Mouse (Mus musculus) retina, adult 2 months (tissue): ENCODE data around the gene Abcb1b.
"Not testable (repeated sequence)": the region's sequence is repeated elsewhere in the genome, so short reads cannot be mapped to it uniquely, and the experiment has no call there.

Experiments used
- DNase-seq: peaks from one replicate; pipeline ENCODE4 v3.0.0-alpha.2; 2012; ENCODE audit warnings: low read depth, low spot score

Gene Abcb1b

DNA sequence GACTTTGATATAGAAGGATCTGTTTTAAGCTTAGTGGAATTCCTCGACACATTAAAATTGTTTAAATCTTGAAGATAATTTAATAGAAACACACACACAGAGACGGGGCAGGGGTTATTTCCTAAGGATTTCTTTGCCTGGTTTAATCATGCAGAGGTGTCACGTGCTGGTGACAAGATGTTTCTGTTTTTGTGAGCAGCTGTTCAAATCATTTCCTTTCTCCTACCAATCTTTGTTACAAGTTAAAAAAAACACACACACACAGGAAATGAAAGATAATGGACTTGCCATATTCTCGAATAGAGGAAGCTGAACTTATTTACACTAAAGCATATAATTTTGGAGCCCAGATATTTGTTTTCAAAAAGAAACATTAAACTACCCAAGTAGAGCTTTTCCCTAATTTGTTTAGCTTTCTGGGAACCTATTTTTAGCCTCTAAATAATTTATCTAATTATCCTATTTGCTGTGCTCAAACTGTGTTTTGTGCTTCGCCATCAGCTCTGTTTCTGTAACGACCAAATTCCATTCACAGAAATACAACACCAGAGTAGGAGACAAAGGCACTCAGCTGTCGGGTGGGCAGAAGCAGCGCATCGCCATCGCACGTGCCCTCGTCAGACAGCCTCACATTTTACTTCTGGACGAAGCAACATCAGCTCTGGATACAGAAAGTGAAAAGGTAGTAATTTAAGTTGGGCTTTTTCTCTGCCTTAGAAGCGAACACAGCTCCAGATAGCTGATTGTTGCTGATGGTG is 65.8 kb downstream of the Abcb1b start:
- no peak for DNase-seq

DNA sequence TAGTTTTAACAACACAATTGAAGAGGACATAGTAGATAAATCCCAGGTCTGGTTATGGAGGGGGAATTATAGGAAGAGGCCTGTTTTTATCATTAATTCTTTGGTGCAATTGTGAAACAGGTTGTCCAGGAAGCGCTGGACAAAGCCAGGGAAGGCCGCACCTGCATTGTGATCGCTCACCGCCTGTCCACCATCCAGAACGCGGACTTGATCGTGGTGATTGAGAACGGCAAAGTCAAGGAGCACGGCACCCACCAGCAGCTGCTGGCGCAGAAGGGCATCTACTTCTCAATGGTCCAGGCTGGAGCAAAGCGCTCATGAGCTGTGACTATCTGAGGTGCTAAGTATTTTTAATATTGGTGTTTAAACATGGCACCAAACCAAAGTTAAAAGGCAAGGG is 67.7 kb downstream of the Abcb1b start:
- DNase-seq = not testable (repeated sequence)

DNA sequence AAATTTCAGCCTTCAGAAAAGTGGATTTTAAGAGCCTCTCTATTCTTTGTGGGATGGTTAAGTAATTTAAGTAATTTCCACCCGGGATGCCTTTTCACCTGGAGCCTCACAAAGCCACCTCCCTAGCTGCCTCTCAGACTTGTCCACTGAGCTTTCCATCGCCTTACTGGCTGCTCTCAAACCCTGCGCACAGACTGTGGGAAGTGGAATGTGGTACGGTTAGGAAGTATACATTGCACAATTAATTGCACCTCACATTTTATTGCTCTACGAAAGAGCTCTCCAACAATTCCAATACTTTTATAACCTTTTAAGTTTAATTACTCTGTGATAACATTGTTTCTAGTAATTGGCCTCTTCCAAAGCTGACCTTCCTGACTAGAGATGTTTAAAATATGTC is 68.4 kb downstream of the Abcb1b start:
- no peak for DNase-seq

DNA sequence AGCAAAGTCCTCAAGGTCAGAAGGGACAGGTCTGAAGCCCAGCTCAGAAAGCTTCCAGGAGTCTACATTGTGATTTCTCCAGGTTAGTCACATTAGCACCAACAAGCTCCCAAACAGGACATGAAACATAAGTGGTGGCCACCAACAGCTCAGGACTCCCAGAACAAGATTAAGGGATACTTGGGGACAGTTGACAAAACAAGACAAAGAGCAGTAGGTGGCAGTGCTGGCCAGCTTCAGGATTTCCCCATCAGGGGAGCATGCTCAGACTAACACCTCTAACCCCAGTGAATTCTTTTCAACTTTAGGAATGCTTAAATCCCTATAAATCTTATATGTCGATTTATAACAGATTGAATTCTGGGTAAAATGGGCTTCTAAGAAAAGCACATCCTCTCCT is 70.1 kb downstream of the Abcb1b start:
- peak; percentile 8 for DNase-seq

DNA sequence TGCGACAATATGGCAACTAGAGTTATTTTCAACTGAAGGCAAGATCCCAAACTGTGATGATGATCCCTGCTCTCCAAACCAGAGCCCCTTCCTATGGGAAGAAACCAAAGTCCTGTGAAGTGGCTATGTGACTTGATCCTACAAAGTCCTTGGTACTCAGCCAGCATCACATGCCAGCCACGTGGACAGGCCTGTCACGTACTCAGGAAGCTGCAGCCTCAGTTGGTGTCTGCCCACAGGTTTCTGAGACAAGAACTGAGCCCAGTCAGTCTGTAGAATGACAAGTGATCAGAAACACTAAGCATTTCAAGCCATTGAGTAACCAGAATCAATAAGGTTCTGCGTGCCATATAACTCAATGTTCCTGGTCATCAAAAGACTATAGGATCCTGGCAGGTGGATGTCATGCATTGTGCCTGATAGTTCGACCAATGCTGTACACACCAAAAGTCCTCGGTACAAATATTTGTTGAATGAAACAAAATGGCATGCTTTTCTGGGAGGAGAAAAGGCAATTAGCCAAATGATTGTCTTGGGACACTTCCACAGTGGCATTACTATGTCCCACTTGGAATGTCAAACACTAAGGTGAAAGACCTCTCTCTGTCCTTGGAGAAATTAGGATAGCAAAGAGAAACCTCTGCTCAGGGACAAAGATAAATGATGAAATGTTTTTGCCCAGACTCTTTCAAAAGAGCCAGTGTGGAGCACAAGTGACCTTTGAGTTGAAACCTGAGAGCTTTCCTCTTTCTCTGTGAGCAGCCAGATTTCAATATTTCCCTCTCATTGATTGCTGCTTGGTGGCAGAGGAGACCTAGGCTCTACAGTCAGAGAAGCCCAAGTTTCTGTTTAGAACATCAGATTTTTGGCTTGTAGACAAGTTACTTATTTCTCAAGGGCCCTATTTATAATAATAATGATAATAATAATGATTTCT is 75.3 kb downstream of the Abcb1b start:
- no peak for DNase-seq

DNA sequence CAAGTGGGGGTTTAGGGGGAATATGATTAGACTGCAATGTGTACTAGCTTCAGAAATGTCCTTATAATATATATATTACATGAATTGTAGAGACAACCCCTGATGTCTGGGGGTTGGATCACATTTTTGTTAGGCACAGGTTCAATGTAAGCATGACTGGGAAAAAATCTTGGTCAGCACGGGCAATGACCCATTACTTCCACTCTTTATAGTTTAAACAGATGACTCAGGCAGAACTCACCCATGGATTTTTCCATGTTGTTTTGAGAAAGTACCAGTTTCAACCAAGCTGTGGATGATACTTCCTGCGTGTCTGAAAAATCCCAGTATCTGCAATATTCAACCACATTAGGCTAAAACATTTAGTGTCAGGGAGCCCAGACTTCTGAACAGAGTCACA is 79.1 kb downstream of the Abcb1b start:
- DNase-seq = no peak

DNA sequence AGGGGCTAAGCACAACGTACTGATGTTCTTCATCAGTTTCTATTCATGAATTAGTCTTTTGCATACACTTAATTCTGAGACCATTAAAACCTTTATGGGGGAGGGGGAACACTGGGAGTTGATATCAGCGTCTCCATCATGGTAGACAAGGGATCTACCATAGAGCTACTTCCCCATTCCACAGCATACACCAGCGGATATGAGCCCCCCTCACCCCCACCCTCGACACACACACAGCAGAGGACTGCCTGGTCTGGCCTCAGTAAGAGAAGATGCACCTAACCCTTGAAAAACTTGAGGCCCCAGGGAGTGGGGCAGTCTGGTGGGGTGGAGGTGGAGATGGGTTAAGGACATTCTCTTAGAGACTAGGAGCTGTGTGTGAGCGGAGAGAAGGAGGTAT is 79.9 kb downstream of the Abcb1b start:
- no peak for DNase-seq

DNA sequence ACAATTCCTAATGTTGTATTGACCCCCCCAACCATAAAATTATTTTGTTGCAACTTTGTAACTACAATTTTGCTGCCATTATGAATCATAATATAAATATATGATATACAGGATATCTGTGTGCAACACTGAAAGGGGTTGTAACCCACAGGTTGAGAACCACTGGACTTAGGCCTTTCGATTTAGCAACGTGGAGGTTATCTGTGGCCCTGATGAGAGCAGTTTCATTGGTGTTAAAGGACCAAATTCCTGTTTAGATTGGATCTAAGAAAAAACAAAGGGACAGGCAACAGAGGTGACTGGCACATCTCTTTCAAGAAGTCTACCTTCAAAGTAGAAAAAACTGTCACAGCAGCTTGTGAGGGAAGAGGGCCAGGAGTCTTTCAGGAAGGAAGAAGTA is 87.9 kb downstream of the Abcb1b start:
- DNase-seq = no peak

DNA sequence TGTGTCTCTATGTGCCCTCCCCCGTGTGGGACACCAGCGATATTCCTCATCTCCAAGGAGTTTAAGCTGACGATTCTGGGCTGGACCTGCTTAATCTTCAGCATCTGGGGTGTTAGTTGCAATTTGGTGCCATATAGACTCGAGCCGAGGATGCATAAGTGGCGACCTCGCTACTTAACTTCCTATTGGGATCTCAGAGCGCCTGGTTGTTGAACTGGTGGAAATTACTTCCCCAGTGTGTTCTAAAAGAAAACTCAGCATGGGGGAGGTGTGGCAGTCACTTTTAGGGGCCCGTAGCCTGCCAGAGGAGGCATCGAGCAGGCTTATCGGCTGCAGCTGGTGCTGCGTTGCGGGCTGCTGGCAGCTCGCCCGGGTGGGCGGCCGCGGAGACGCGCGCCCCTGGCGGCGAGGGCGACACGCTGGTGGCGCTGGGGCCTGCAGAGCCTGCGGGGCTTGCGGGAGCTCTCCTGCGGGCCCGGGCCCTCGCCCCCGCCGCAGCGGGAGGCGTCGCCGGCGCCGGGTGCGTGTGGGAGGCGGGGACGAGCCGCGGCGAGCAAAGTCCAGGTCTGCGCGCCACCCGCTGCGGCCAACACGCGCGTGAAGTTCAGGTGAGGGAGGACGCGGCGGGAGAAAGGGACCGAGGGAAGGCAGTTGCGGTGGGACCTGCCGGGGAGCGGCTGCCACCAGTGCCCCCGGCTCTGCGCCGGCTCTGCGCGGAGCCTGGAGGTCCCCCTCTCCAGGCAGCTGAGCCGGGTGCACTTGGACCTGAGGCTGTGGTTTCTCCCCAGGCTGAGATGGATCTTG is 95.6 kb downstream of the Abcb1b start, which contains the start of gene Abcb4:
Abcb4 (plus strand) TSS at position 418 of the 804 bp plus-strand sequence.
- peak; percentile 20 for DNase-seq

DNA sequence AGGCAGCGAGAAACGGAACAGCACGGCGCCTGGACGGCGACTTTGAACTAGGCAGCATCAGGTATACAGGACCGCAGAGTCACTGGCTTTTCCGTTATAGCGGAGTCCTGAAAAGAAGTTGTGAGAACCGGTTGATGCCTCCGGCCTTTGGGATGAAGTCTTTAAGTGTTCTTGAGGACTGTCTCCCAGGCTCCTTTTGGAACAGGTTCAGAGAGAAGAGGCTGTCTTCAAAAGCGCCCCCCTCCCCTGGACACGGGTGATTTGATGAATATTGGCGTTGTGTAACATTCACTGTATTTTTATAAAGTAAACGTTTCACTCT is 96.1 kb downstream of the Abcb1b start:
- no peak for DNase-seq

DNA sequence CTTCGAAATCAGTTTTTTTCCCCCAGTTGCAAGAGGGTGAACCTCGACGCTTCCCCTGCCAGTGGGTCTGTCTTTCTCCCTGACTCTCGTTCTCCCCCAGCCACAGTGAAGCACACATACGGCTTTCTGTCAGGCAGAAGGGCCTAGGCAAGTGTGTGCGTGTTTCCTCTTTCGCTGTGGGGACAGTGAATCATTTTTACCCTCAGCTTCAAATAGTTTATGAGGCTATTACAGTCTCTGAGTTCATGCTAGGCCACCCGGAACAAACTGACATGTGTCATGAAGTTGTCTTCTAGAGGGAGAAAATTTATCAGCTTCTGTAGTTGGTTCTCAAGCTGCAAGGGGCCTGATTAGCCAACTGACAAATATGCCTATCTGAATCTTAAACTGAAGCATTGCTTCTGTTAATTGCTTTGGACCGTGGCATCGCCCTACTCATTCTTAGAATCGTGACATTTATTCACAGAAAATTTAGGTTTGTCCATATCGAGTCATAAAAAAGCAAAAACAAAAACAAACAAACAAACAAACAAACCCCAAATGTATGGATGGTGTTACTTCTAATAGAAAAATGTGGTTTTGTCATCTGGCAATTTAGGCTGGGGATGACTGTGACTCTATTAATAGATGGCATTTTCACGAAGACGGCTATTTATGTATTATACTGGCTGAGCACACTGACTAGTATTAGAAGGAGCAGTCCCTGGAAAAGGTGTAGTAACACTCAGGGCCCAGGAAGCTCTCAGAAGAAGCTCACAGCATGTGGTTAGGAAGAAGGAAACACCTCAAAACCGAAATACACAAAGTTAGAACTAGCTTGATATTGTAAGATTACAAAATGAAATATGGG is 96.9 kb downstream of the Abcb1b start:
- no peak for DNase-seq

DNA sequence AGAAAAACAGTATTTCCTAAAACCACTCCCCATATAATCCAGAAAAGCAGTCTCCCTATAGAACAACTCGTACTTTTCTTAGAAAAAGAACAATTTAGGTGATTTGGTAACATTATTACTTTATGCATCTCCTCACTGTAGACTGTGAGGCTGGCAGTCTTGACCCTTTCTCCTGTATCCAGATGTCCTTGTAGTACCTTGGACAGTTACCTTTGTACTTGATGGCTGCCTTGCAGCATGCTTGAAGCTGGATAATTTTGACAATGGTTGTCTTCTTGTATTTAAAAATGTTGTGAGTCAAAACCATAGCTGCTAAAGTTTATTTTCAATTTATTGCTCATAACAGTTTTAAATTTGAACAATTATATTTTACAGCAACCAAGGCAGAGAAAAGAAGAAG is 98.3 kb downstream of the Abcb1b start:
- no peak for DNase-seq

DNA sequence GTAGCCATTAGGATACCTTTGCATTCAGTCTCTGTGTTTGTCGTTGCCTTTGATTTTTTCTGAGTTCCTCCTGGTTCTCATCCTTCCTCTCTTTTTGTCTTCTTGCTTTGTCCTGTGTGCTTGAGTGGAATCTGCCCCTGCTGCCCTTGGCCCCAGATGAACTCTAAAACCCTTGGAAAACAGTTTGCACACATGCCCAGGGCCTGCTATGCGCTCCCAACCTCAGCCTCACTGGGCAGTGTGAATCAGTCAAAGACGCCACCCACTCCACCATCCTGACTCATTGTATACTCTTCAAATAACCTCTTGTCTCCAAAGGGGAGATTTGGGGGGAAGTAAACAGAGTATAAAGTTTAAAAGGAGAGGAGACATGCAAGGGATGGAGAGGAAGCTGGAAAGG is 100.3 kb downstream of the Abcb1b start:
- DNase-seq = no peak

DNA sequence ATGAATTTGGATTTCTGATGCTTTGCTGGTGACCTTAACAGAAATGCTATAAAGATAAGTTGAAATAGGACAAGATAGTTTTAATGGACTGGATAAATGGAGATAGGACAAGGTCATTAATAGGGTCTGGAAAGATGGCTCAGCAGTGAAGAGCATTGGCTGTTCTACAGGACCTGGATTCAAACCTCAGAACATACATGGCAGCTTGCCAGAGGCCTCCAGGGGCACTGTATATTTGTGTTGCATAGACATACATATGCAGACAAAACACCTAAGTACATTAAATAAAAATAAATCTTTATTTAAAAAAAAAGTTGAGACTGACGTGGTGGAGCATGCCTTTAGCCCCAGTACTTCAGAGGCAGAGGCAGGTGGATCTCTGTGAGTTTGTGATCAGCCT is 103.1 kb downstream of the Abcb1b start:
- DNase-seq = no peak

DNA sequence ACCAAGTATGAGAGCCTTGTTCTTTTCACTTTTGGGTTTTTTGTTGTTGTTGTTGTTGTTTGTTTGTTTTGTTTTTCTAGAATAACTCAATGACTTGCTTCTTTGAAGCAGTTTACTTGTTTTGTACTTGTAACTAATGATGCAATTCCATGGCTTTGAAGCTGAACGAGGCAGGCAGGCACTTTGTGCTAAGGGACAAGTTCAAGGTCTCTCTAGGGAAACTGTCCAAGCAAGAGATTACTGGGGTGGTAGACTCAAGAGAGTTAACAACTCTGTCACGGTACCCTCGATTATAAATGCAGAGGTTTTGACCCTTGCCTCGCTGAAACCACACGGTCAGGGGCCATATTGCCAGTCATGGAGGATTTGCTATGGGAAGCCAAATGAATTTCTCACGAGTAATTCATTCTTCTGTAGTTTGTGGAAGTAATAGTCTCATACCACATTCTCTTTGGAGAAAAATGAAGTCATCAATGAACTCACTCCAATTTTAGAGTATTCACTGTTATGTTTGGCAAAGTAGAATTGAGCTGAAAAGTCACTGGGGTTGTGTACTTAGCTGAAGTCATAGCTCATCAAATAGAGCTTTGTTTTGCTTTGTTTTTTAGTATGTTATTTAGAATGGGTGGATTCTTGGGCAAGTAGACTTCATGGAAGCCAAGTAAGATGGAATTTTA is 104.3 kb downstream of the Abcb1b start:
- DNase-seq = no peak

DNA sequence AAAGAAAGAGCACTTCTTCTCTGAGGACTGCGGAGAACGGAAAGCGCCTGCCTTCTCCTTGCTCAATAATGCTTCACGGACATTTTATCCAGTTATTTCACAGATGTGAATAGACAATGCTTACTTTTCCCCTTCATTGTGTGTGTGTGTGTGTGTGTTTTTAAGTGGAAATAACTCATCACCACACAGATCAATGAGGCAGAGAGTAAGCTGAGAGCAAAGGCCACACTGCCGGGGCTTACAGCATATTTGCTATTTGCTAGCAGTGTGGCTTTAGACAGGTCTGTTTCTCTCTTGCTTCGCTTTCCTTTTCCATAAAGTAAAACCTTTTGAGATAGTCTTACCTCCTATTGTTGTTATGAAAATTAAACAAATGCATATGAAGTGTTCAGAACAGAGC is 106.6 kb downstream of the Abcb1b start:
- no peak for DNase-seq

DNA sequence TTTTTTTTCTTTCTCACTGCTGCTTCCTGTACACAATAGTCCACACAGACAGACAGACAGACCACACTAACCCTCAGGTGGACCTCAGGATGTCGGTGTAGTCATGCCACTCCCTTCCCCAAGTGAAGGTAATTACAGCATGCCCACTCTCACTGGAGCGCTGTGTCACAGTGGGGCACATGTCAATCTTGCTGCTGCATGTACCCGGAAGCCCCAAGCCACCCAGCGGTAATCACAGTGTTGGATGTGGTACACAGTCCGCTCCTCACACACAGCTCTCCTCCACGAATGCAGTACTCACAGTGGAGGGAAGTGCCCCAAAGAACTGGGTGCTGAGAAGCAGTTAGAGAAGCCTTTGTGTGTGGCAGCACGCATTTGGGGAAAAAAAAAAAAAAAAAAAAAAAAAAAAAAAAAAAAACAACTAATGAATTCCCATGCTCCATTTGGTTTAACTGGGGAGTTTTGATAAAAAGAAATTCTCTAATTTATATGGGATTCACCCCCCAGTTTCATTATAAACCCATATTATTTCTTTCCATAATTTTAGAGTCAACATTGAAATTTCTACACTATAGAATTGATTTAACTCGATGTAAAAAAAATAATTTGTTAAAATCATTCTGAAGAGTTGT is 113.7 kb downstream of the Abcb1b start:
- no peak for DNase-seq
